Mouse (Mus musculus): ENCODE data around the gene Gfi1.

The Gfi1 gene

GRCm38 (mm10) chr5:107722661-107723532, 2.9 kb downstream of the Gfi1 start:
- DNase-seq (ENCODE audit: low read depth in 2 of 2, low spot score in 2 of 2) = peak in 1 of 2 experiments; percentile 32

- DNase-seq (ENCODE audit: low read depth in 2 of 2, low spot score in 2 of 2) = no peak
Observed at GRCm38 (mm10) chr5:107721638-107722011, 4.2 kb downstream of the Gfi1 start.

- DNase-seq (ENCODE audit: low read depth in 2 of 2, low spot score in 2 of 2) = no peak
Observed at GRCm38 (mm10) chr5:107720991-107721637, 4.7 kb downstream of the Gfi1 start.

GRCm38 (mm10) chr5:107720511-107720910, 5.3 kb downstream of the Gfi1 start:
- DNase-seq (ENCODE audit: low read depth in 2 of 2, low spot score in 2 of 2) = no peak

- no peak for DNase-seq (ENCODE audit: low read depth in 2 of 2, low spot score in 2 of 2)
Observed at GRCm38 (mm10) chr5:107719786-107720185, 6.0 kb downstream of the Gfi1 start.

- DNase-seq (ENCODE audit: low read depth in 2 of 2, low spot score in 2 of 2) = no peak
Observed at GRCm38 (mm10) chr5:107719209-107719608, 6.6 kb downstream of the Gfi1 start.

GRCm38 (mm10) chr5:107717871-107718361, 7.9 kb downstream of the Gfi1 start:
- peak; percentile 64 to 72 for DNase-seq (ENCODE audit: low read depth in 2 of 2, low spot score in 2 of 2)

GRCm38 (mm10) chr5:107711689-107712088, 14.1 kb downstream of the Gfi1 start:
- no peak for DNase-seq (ENCODE audit: low read depth in 2 of 2, low spot score in 2 of 2)

GRCm38 (mm10) chr5:107708124-107708797, 17.6 kb downstream of the Gfi1 start:
- no peak for DNase-seq (ENCODE audit: low read depth in 2 of 2, low spot score in 2 of 2)

GRCm38 (mm10) chr5:107706262-107706661, 19.6 kb downstream of the Gfi1 start:
- DNase-seq (ENCODE audit: low read depth in 2 of 2, low spot score in 2 of 2) = no peak

GRCm38 (mm10) chr5:107705756-107706155, 20.1 kb downstream of the Gfi1 start:
- DNase-seq (ENCODE audit: low read depth in 2 of 2, low spot score in 2 of 2) = no peak

- DNase-seq (ENCODE audit: low read depth in 2 of 2, low spot score in 2 of 2) = peak; percentile 25 to 32
Observed at GRCm38 (mm10) chr5:107703207-107703763, 22.6 kb downstream of the Gfi1 start.

GRCm38 (mm10) chr5:107701658-107702057, 24.2 kb downstream of the Gfi1 start:
- DNase-seq (ENCODE audit: low read depth in 2 of 2, low spot score in 2 of 2) = no peak

GRCm38 (mm10) chr5:107700873-107701272, 25.0 kb downstream of the Gfi1 start:
- no peak for DNase-seq (ENCODE audit: low read depth in 2 of 2, low spot score in 2 of 2)

GRCm38 (mm10) chr5:107698888-107699287, 26.9 kb downstream of the Gfi1 start:
- DNase-seq (ENCODE audit: low read depth in 2 of 2, low spot score in 2 of 2) = no peak

GRCm38 (mm10) chr5:107695019-107695418, 30.8 kb downstream of the Gfi1 start:
- DNase-seq (ENCODE audit: low read depth in 2 of 2, low spot score in 2 of 2) = no peak

- DNase-seq (ENCODE audit: low read depth in 2 of 2, low spot score in 2 of 2) = no peak
Observed at GRCm38 (mm10) chr5:107688499-107688866, 37.4 kb downstream of the Gfi1 start.

- peak; percentile 67 to 69 for DNase-seq (ENCODE audit: low read depth in 2 of 2, low spot score in 2 of 2)
Observed at GRCm38 (mm10) chr5:107687592-107688498, 38.0 kb downstream of the Gfi1 start.

GRCm38 (mm10) chr5:107687161-107687560, 38.7 kb downstream of the Gfi1 start:
- no peak for DNase-seq (ENCODE audit: low read depth in 2 of 2, low spot score in 2 of 2)

- no peak for DNase-seq (ENCODE audit: low read depth in 2 of 2, low spot score in 2 of 2)
Observed at GRCm38 (mm10) chr5:107684380-107684779, 41.5 kb downstream of the Gfi1 start.

All from CD8-positive naive resting alpha-beta T cell, adult 2 months (primary cell).